Comparison of ENCODE assay signal across 13 mouse cellular contexts in the genomic region with DNA sequence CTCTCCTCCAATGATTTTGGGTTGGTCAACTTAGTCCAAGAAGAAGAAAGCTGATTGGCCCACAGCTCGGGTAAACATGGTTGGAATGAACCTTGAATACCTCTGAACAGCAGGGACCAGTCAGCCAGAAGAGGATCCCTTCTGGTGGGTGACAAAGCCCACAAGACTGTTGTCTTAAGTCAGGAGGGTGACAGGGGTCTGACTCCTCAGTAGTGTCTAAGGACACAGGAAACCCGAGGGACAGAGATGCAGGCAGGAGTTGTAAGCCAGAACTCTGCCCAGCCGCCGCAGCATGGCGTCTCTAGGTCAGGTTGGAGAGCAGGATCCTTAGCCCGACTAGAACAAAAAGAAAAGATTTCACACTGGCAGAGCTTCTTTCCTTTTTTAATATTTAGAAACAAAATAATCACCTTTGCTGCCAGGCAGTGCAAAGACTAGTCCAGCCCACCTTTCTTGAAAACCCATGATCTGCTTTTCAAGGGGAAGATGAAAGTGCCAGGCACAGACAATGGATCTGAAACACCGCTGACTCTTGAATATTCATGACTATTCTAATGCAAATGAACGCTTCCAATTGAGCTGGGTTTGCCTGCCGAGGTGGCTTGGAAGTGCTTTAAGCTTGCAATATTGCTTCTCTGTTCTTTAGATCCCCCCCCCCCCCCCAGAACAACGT.
DNase-seq lines count a peak whose midpoint lies in the region; ATAC-seq lines count a peak whose summit lies in the region.
"Had no signal": no experiment of that assay in that cellular context is flagged by ENCODE, and none has a peak within 500 bp of the region (broad histone marks: within the 10 kb centered on the region; RNA-seq: fewer than 3 reads in every experiment).

No protein-coding gene starts in this region.

- no peaks in the 10 kb centered on the region for H3K27me3 ChIP-seq in heart, embryonic 14.5 days (ENCODE audit: control insufficient read depth, insufficient read depth, low read length)
- no peaks in the 10 kb centered on the region for H3K27me3 ChIP-seq in forebrain, embryonic 11.5 days (ENCODE audit: control insufficient read depth, insufficient read depth, low read length)
- H3K27me3 ChIP-seq: embryonic facial prominence, embryonic 15.5 days; intestine, embryonic 15.5 days had no signal

- peak overlapping the region; percentile 9; the same call in 1 of the 2 replicates for H3K4me2 ChIP-seq in heart, embryonic 14.5 days (ENCODE audit: low read length)
- H3K4me2 ChIP-seq in forebrain, embryonic 11.5 days (ENCODE audit: low read depth, low read length, severe bottlenecking) = peak overlapping the region; percentile 38; the same call in 1 of the 2 replicates
- H3K4me2 ChIP-seq: embryonic facial prominence, embryonic 15.5 days; intestine, embryonic 15.5 days had no signal

- no peaks in the 10 kb centered on the region for H3K36me3 ChIP-seq in heart, embryonic 14.5 days (ENCODE audit: control insufficient read depth, insufficient read depth, low read length)
- H3K36me3 ChIP-seq in forebrain, embryonic 11.5 days (ENCODE audit: control insufficient read depth, insufficient read depth, low read length) = no peaks in the 10 kb centered on the region
- H3K36me3 ChIP-seq: embryonic facial prominence, embryonic 15.5 days; intestine, embryonic 15.5 days had no signal

- H3K4me1 ChIP-seq in heart, embryonic 14.5 days (ENCODE audit: control insufficient read depth in 2 of 2, insufficient read depth in 2 of 2, low read length in 2 of 2) = no peaks in the 10 kb centered on the region; a peak in 1 of 4 replicates
- H3K4me1 ChIP-seq in forebrain, embryonic 11.5 days (replicated peaks; ENCODE audit: control insufficient read depth, insufficient read depth, low read length) = peaks cover 6% of the 10 kb centered on the region; the same call in 1 of the 2 replicates
- H3K4me1 ChIP-seq: embryonic facial prominence, embryonic 15.5 days; intestine, embryonic 15.5 days had no signal

- intact Hi-C loops in left cerebral cortex, postnatal 36 days (cut with DNase I) = no loop called here

- no peak overlapping the region for H3K27ac ChIP-seq in heart, embryonic 14.5 days (replicated peaks in 1 of 2; ENCODE audit: control insufficient read depth in 1 of 2, insufficient read depth in 1 of 2, low read depth in 2 of 2, low read length in 2 of 2)
- peak overlapping the region; percentile 74 for H3K27ac ChIP-seq in forebrain, embryonic 11.5 days (ENCODE audit: low read depth, low read length)
- H3K27ac ChIP-seq: embryonic facial prominence, embryonic 15.5 days; intestine, embryonic 15.5 days; left cerebral cortex, adult 2 months had no signal

- no peaks in the 10 kb centered on the region for H3K9me3 ChIP-seq in heart, embryonic 14.5 days (ENCODE audit: control insufficient read depth, low read length)
- no peaks in the 10 kb centered on the region; the same call in 1 of the 2 replicates for H3K9me3 ChIP-seq in forebrain, embryonic 11.5 days (ENCODE audit: control insufficient read depth, low read length)
- H3K9me3 ChIP-seq: embryonic facial prominence, embryonic 15.5 days; intestine, embryonic 15.5 days had no signal

- 32% methylated on average over 10 of the region's 10 CpGs for WGBS in heart, embryonic 14.5 days
- 2% methylated on average over 10 of the region's 10 CpGs for WGBS in forebrain, embryonic 11.5 days

- ATAC-seq in heart, embryonic 14.5 days (ENCODE audit: insufficient number of reproducible peaks, insufficient read depth, low FRiP score, low read depth) = no peak
- ATAC-seq in forebrain, embryonic 11.5 days (replicated peaks; ENCODE audit: low FRiP score) = peak; percentile 86

- DNase-seq in heart, adult 9 months (ENCODE audit: low spot score in 2 of 2) = no peak
- DNase-seq in forebrain, embryonic 11.5 days (ENCODE audit: low spot score) = peak; percentile 64
- DNase-seq in mesoderm, embryonic 11.5 days (ENCODE audit: low read depth, low spot score) = peak; percentile 29
- peak; percentile 51 for DNase-seq in retina, embryonic 14.5 days (ENCODE audit: low spot score)
- DNase-seq in layer of hippocampus, adult 9-10 months (ENCODE audit: low spot score) = no peak
- no peak for DNase-seq in gastrocnemius, postnatal 4 days (ENCODE audit: low spot score in 2 of 2)
- DNase-seq in left cerebral cortex, postnatal 36 days (ENCODE audit: low spot score in 2 of 2) = no peak
- DNase-seq: B cell, adult 2 months; gastrocnemius, postnatal 36 days had no signal

- H3K4me3 ChIP-seq in heart, embryonic 14.5 days (ENCODE audit: control insufficient read depth in 1 of 2, insufficient read depth in 1 of 2, low read depth in 1 of 2, low read length in 2 of 2) = no peak overlapping the region
- H3K4me3 ChIP-seq in forebrain, embryonic 11.5 days (ENCODE audit: low read depth, low read length) = no peak overlapping the region
- H3K4me3 ChIP-seq: embryonic facial prominence, embryonic 15.5 days; intestine, embryonic 15.5 days; left cerebral cortex, adult 2 months had no signal

- H3K9ac ChIP-seq in heart, embryonic 14.5 days (ENCODE audit: low read length) = no peak overlapping the region
- H3K9ac ChIP-seq in forebrain, embryonic 11.5 days (ENCODE audit: low read length) = 0 out of 2 replicates have a peak overlapping the region, but pooled peaks have one; percentile 17
- H3K9ac ChIP-seq: embryonic facial prominence, embryonic 15.5 days; intestine, embryonic 15.5 days had no signal

Comparison
In these comparisons a context has a peak if more than half of its experiments do, and no peak if none do; other contexts are left out.
1. DNase-seq: peak in forebrain, embryonic 11.5 days (single experiment), mesoderm, embryonic 11.5 days (single experiment) and retina, embryonic 14.5 days (single experiment); none in heart, adult 9 months (0 of 2), layer of hippocampus, adult 9-10 months (single experiment), gastrocnemius, postnatal 4 days (0 of 2) and left cerebral cortex, postnatal 36 days (0 of 2).